8 mouse cellular contexts compared by ENCODE assay signal in the genomic region with DNA sequence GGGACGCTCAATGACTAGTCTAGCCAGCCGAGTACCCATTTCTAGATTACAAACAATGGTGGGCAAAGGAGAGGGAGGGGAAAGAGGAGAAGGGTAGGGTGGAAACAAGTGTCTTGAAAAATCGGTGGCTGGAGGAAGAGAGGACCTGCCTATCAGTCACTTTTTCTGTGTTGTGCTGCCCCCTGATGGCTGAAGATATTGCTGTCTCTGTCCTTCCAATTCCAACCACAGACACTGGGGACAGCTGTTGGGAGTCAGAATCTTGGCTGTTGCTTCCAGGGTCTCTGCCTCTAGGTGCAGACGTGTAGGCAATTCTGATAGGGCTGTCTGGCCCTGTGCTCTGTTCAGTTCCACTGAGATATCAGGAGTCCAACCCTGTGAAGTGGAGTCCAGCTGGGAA. TPM values are rescaled to one million over a fixed set of nuclear protein-coding genes. Genes with fewer than 3 reads are reported as not detected.
A peak's percentile ranks its signal among the peaks of the same experiment; 100 is the strongest.
DNase-seq lines count a peak whose midpoint lies in the region; ATAC-seq and TF ChIP-seq lines count a peak whose summit lies in the region.

No protein-coding gene starts in this region.

- H3K9me3 ChIP-seq in embryonic facial prominence, embryonic 15.5 days (replicated peaks), result no peaks in the 10 kb centered on the region
- H3K9me3 ChIP-seq in heart, embryonic 12.5 days (replicated peaks), result no peaks in the 10 kb centered on the region
- no peaks in the 10 kb centered on the region for H3K9me3 ChIP-seq in kidney, embryonic 16.5 days (ENCODE audit: low read length)

- 8% methylated on average over 4 of the region's 4 CpGs for WGBS in bone marrow, adult 2 months
- 3% methylated on average over 4 of the region's 4 CpGs for WGBS in embryonic facial prominence, embryonic 15.5 days
- 11% methylated on average over 4 of the region's 4 CpGs for WGBS in heart, embryonic 12.5 days
- 6% methylated on average over 4 of the region's 4 CpGs for WGBS in kidney, embryonic 16.5 days
- 12% methylated on average over 4 of the region's 4 CpGs for whole genome bisulfite sequencing in liver, adult 2 months

- H3K4me1 ChIP-seq in bone marrow, adult 2 months (ENCODE audit: control insufficient read depth, insufficient read depth, low read length), result no peaks in the 10 kb centered on the region
- H3K4me1 ChIP-seq in embryonic facial prominence, embryonic 15.5 days, result peaks cover 13% of the 10 kb centered on the region; the same call in 1 of the 2 replicates
- peaks cover 24% of the 10 kb centered on the region for H3K4me1 ChIP-seq in heart, embryonic 12.5 days (replicated peaks)
- peaks cover 16% of the 10 kb centered on the region; the same call in 1 of the 2 replicates for H3K4me1 ChIP-seq in kidney, embryonic 16.5 days (ENCODE audit: insufficient read depth, low read length)
- H3K4me1 ChIP-seq in liver, adult 2 months (ENCODE audit: control insufficient read depth, insufficient read depth, low read length), result peaks cover 25% of the 10 kb centered on the region

- H3K4me3 ChIP-seq in bone marrow, adult 2 months (replicated peaks; ENCODE audit: control insufficient read depth, low read depth, low read length), result no peak overlapping the region
- H3K4me3 ChIP-seq in embryonic facial prominence, embryonic 15.5 days (replicated peaks), result no peak overlapping the region
- H3K4me3 ChIP-seq in heart, embryonic 12.5 days, result no peak overlapping the region
- H3K4me3 ChIP-seq in kidney, embryonic 16.5 days (ENCODE audit: low read length), result no peak overlapping the region
- H3K4me3 ChIP-seq in liver, adult 2 months (ENCODE audit: insufficient read depth, low read depth, low read length), result no peak overlapping the region

- peak; percentile 62 for DNase-seq in A20 (ENCODE audit: low read depth, low spot score)
- DNase-seq in liver, adult 2 months (ENCODE audit: extremely low read depth, low read depth, low spot score), result peak; percentile 67
- DNase-seq in naive thymus-derived CD4-positive, alpha-beta T cell, adult 2 months (ENCODE audit: low read depth), result peak; percentile 92
- DNase-seq in splenic B cell, adult 2 months (ENCODE audit: low read depth, low spot score), result peak; percentile 91

- peak; percentile 69 for ATAC-seq in embryonic facial prominence, embryonic 15.5 days (ENCODE audit: insufficient number of reproducible peaks, low FRiP score, low TSS enrichment, low read depth)
- peak; percentile 70 for ATAC-seq in heart, embryonic 12.5 days (ENCODE audit: insufficient number of reproducible peaks, low FRiP score)
- peak; percentile 79 for ATAC-seq in kidney, embryonic 16.5 days (ENCODE audit: low FRiP score, low TSS enrichment)

- peaks cover 4% of the 10 kb centered on the region; the same call in 1 of the 2 replicates for H3K79me2 ChIP-seq in liver, adult 2 months (ENCODE audit: control insufficient read depth, insufficient read depth, low read length)

- H3K27ac ChIP-seq in bone marrow, adult 2 months (ENCODE audit: control insufficient read depth, insufficient read depth, low read depth, low read length, poor library complexity), result no peak overlapping the region
- no peak overlapping the region for H3K27ac ChIP-seq in embryonic facial prominence, embryonic 15.5 days (replicated peaks)
- no peak overlapping the region for H3K27ac ChIP-seq in heart, embryonic 12.5 days (ENCODE audit: poor library complexity, severe bottlenecking)
- H3K27ac ChIP-seq in kidney, embryonic 16.5 days (ENCODE audit: low read length), result no peak overlapping the region; the same call in 1 of the 2 replicates
- H3K27ac ChIP-seq in liver, adult 2 months (replicated peaks; ENCODE audit: insufficient read depth, low read depth, low read length), result no peak overlapping the region

- no peak overlapping the region for H3K4me2 ChIP-seq in embryonic facial prominence, embryonic 15.5 days (replicated peaks)
- peak overlapping the region; percentile 40; the same call in 1 of the 2 replicates for H3K4me2 ChIP-seq in heart, embryonic 12.5 days
- H3K4me2 ChIP-seq in kidney, embryonic 16.5 days (replicated peaks; ENCODE audit: low read depth, low read length), result no peak overlapping the region; the same call in 1 of the 2 replicates

- no peaks in the 10 kb centered on the region for H3K27me3 ChIP-seq in embryonic facial prominence, embryonic 15.5 days
- H3K27me3 ChIP-seq in heart, embryonic 12.5 days (replicated peaks), result no peaks in the 10 kb centered on the region
- no peaks in the 10 kb centered on the region for H3K27me3 ChIP-seq in kidney, embryonic 16.5 days (ENCODE audit: insufficient read depth, low read length)
- no peaks in the 10 kb centered on the region for H3K27me3 ChIP-seq in liver, adult 2 months (ENCODE audit: control insufficient read depth, insufficient read depth, low read length)
- H3K27me3 ChIP-seq in splenic B cell, adult 2 months (ENCODE audit: control insufficient read depth, insufficient read depth, low read length, poor library complexity, severe bottlenecking), result no peaks in the 10 kb centered on the region

- no peak overlapping the region for H3K9ac ChIP-seq in embryonic facial prominence, embryonic 15.5 days
- 0 out of 2 replicates have a peak overlapping the region, but pooled peaks have one; percentile 26 for H3K9ac ChIP-seq in heart, embryonic 12.5 days
- peak overlapping the region; percentile 55 for H3K9ac ChIP-seq in kidney, embryonic 16.5 days (replicated peaks; ENCODE audit: low read length)
- 0 out of 2 replicates have a peak overlapping the region, but pooled peaks have one; percentile 22 for H3K9ac ChIP-seq in liver, adult 2 months (ENCODE audit: low read depth, low read length)

- peak; percentile 84 for TF ChIP-seq CTCF in bone marrow, adult 2 months (IDR thresholded peaks at IDR 0.05; ENCODE audit: control insufficient read depth, insufficient read depth, low read length)
- peak; percentile 74 for TF ChIP-seq CTCF in liver, adult 2 months (IDR thresholded peaks at IDR 0.05; ENCODE audit: low read depth, low read length)

- peaks cover 11% of the 10 kb centered on the region; the same call in 1 of the 2 replicates for H3K36me3 ChIP-seq in embryonic facial prominence, embryonic 15.5 days
- H3K36me3 ChIP-seq in heart, embryonic 12.5 days, result peaks cover 13% of the 10 kb centered on the region
- H3K36me3 ChIP-seq in kidney, embryonic 16.5 days (ENCODE audit: insufficient read depth, low read length), result no peaks in the 10 kb centered on the region; the same call in 1 of the 2 replicates
- H3K36me3 ChIP-seq in liver, adult 2 months (ENCODE audit: control insufficient read depth, insufficient read depth, low read length), result peaks cover 4% of the 10 kb centered on the region; the same call in 1 of the 2 replicates
- H3K36me3 ChIP-seq in splenic B cell, adult 2 months (ENCODE audit: control insufficient read depth, insufficient read depth, low read length, poor library complexity, severe bottlenecking), result no peaks in the 10 kb centered on the region; the same call in none of the 2 replicates

- no peak for TF ChIP-seq POLR2A in bone marrow, adult 2 months (IDR thresholded peaks at IDR 0.05; ENCODE audit: borderline replicate concordance, control insufficient read depth, low read depth, low read length)
- TF ChIP-seq POLR2A in liver, adult 2 months (IDR thresholded peaks at IDR 0.05; ENCODE audit: extremely low read depth, insufficient read depth, low read length), result no peak

RNA-seq across cellular contexts. Expression of a gene that starts 21.9 kb away (rescaled TPM):
- polyA plus RNA-seq in bone marrow, adult 2 months (2011; ENCODE audit: insufficient read depth, insufficient read length, low replicate concordance, missing spikeins), result 16.4 and 60.4 TPM in 2 replicates
- polyA plus RNA-seq in embryonic facial prominence, embryonic 15.5 days (2015; fragmentation: Nextera tagmentation; extraction: Ambion mirVana), result 122 and 132 TPM in 2 replicates
- 22.5 and 24.7 TPM in 2 replicates for polyA plus RNA-seq in heart, embryonic 12.5 days (2016; fragmentation: Nextera tagmentation; extraction: Ambion mirVana)
- polyA plus RNA-seq in kidney, embryonic 16.5 days (2015; fragmentation: Nextera tagmentation; extraction: Ambion mirVana), result 83.1 and 94.3 TPM in 2 replicates
- 3.9 and 4.3 TPM in 2 replicates for total RNA-seq in liver, adult 2 months (2014; rRNA removed)
- 2.2 and 2.8 TPM in 2 replicates for polyA plus RNA-seq in liver, adult 2 months (2012; rRNA removed)

RNA-seq across cellular contexts. Expression of a gene that starts 32.2 kb away (rescaled TPM):
- polyA plus RNA-seq in bone marrow, adult 2 months (2011; ENCODE audit: insufficient read depth, insufficient read length, low replicate concordance, missing spikeins), result 2.7 and 5.2 TPM in 2 replicates
- polyA plus RNA-seq in embryonic facial prominence, embryonic 15.5 days (2015; fragmentation: Nextera tagmentation; extraction: Ambion mirVana), result 18.8 and 23.9 TPM in 2 replicates
- 12.6 and 13.2 TPM in 2 replicates for polyA plus RNA-seq in heart, embryonic 12.5 days (2016; fragmentation: Nextera tagmentation; extraction: Ambion mirVana)
- polyA plus RNA-seq in kidney, embryonic 16.5 days (2015; fragmentation: Nextera tagmentation; extraction: Ambion mirVana), result 18.9 and 19.5 TPM in 2 replicates
- total RNA-seq in liver, adult 2 months (2014; rRNA removed), result 7.6 and 9.5 TPM in 2 replicates
- polyA plus RNA-seq in liver, adult 2 months (2012; rRNA removed), result 14.7 and 16.0 TPM in 2 replicates

RNA-seq across cellular contexts. Expression of a gene that starts 32.2 kb away (rescaled TPM):
- 1.3 and 4.0 TPM in 2 replicates for polyA plus RNA-seq in bone marrow, adult 2 months (2011; ENCODE audit: insufficient read depth, insufficient read length, low replicate concordance, missing spikeins)
- 18.1 and 18.7 TPM in 2 replicates for polyA plus RNA-seq in embryonic facial prominence, embryonic 15.5 days (2015; fragmentation: Nextera tagmentation; extraction: Ambion mirVana)
- polyA plus RNA-seq in heart, embryonic 12.5 days (2016; fragmentation: Nextera tagmentation; extraction: Ambion mirVana), result 13.8 and 16.0 TPM in 2 replicates
- 33.8 and 36.0 TPM in 2 replicates for polyA plus RNA-seq in kidney, embryonic 16.5 days (2015; fragmentation: Nextera tagmentation; extraction: Ambion mirVana)
- total RNA-seq in liver, adult 2 months (2014; rRNA removed), result 151 and 180 TPM in 2 replicates
- 303 and 340 TPM in 2 replicates for polyA plus RNA-seq in liver, adult 2 months (2012; rRNA removed)

RNA-seq across cellular contexts. Expression of a gene that starts 44.5 kb away (rescaled TPM):
- not detected in 2 replicates for polyA plus RNA-seq in bone marrow, adult 2 months (2011; ENCODE audit: insufficient read depth, insufficient read length, low replicate concordance, missing spikeins)
- 0.18 and 0.49 TPM in 2 replicates for polyA plus RNA-seq in embryonic facial prominence, embryonic 15.5 days (2015; fragmentation: Nextera tagmentation; extraction: Ambion mirVana)
- polyA plus RNA-seq in heart, embryonic 12.5 days (2016; fragmentation: Nextera tagmentation; extraction: Ambion mirVana), result not detected in 2 replicates
- polyA plus RNA-seq in kidney, embryonic 16.5 days (2015; fragmentation: Nextera tagmentation; extraction: Ambion mirVana), result 0.17 TPM in 1 of 2 replicates, not detected in the other
- total RNA-seq in liver, adult 2 months (2014; rRNA removed), result not detected in 2 replicates
- not detected in 2 replicates for polyA plus RNA-seq in liver, adult 2 months (2012; rRNA removed)

RNA-seq across cellular contexts. Expression of a gene that starts 50.8 kb away (rescaled TPM):
- 6.4 and 13.5 TPM in 2 replicates for polyA plus RNA-seq in bone marrow, adult 2 months (2011; ENCODE audit: insufficient read depth, insufficient read length, low replicate concordance, missing spikeins)
- 26.9 and 27.3 TPM in 2 replicates for polyA plus RNA-seq in embryonic facial prominence, embryonic 15.5 days (2015; fragmentation: Nextera tagmentation; extraction: Ambion mirVana)
- 27.5 and 27.9 TPM in 2 replicates for polyA plus RNA-seq in heart, embryonic 12.5 days (2016; fragmentation: Nextera tagmentation; extraction: Ambion mirVana)
- polyA plus RNA-seq in kidney, embryonic 16.5 days (2015; fragmentation: Nextera tagmentation; extraction: Ambion mirVana), result 43.3 and 46.3 TPM in 2 replicates
- 68.7 and 85.5 TPM in 2 replicates for total RNA-seq in liver, adult 2 months (2014; rRNA removed)
- polyA plus RNA-seq in liver, adult 2 months (2012; rRNA removed), result 41.4 and 48.0 TPM in 2 replicates
